Mouse (Mus musculus) thymus, adult 2 months (tissue): ENCODE data around the gene Glis3.

Experiments
- CTCF ChIP-seq: fragments of 200-500 bp; IDR thresholded peaks from 2 replicates; pipeline ENCODE4 v1.5.1; 2012; ENCODE audit warnings: mild to moderate bottlenecking, control low read depth, low read length, moderate library complexity, borderline replicate concordance; ENCODE audit not compliant: control insufficient read depth, poor library complexity, insufficient read depth; ENCODE audit errors: extremely low read depth
- POLR2A ChIP-seq: fragments of 200-500 bp; IDR thresholded peaks from 2 replicates; pipeline ENCODE4 v1.6.1; 2012; ENCODE audit warnings: mild to moderate bottlenecking, low read length, control low read depth, moderate library complexity; ENCODE audit not compliant: control insufficient read depth, poor library complexity, insufficient read depth; ENCODE audit errors: extremely low read depth

GRCm38 (mm10) chr19:28258480-28258879, 421.4 kb downstream of the Glis3 start:
- TF ChIP-seq POLR2A (no peak), CTCF (no peak)
